Mouse (Mus musculus): ENCODE measurements around the gene Apbb2.

DNA sequence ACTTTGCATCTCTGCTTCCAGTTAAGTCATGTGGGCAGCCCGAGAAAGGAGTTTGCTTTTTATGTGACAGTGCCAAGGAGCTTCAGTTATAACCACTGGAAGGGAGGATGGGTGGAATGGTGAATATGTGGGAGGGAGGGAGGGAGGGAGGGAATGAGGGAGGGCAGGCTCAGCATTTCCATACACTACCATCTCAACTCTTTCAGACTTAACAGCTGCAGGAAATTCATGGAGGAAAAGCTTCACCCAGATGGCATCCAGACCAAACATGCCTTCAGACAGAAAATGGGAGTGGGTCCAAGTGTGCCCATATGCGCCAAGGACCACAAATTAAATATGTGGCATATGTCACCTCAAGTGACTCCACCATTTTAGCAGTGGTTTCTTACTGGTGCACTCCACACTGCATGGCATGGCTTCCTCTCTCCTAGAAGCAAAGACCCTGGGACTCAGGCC lies 181.8 kb downstream of the Apbb2 start:
- no peak for TF ChIP-seq POLR2A (IDR thresholded peaks at IDR 0.05; ENCODE audit: low read depth, low read length)
- TF ChIP-seq CTCF (IDR thresholded peaks at IDR 0.05; ENCODE audit: borderline replicate concordance, insufficient read depth, low read length): no peak

Measured in embryonic fibroblast, embryonic 13.5 days (primary cell).